Mouse (Mus musculus): ENCODE measurements around the gene Ppp1r37. TPM values are rescaled to one million over a fixed set of nuclear protein-coding genes. Genes with fewer than 3 reads are reported as not detected.

The Ppp1r37 gene
- total and polyA plus RNA-seq, 2 experiments from 2014 or later = 28.1 to 127 TPM

DNA sequence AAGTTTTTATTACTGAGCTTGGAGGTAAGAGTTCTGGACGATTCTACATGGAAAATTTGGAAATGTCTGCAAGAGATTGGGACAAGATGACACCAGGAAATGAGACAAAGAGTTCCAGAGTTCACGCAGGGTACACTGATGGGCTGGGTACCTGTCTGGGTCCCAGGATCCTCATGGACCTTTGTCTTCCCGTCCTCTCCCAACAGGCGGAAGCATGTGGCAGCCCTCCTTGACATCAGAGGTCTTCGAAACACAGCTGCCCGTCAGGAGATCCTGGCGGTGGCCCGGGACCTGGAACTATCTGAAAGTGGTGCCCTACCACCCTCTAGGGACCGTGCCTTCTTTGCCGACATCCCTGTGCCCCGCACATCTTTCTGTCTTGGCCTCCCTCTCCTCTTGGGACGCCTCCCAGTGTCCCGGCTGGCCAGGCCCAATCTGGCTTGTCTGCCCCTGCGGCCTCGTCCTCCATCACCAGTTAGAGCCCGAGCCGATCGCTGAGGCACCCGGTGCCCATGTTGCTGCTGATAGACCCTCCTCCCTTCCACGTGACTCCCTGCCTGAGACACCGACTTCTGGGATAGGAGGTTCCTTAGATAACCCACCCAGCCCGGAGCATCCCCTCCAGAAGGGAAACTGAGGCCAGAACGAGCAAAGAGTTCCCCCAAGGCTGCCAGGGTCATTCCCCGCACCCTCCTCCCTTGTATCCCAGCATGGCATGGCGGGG lies 68.0 kb downstream of the Ppp1r37 start:
- no peak for TF ChIP-seq CTCF (IDR thresholded peaks at IDR 0.05)
- no peak for DNase-seq (ENCODE audit: low spot score)
- H3K27ac ChIP-seq (ENCODE audit: low read depth, low read length) = no peak overlapping the region
- H3K9me3 ChIP-seq (ENCODE audit: low read length) = no peaks in the 10 kb centered on the region
- no peak overlapping the region for H3K4me2 ChIP-seq (ENCODE audit: low read depth, low read length, poor library complexity, severe bottlenecking)
- no peaks in the 10 kb centered on the region for H3K36me3 ChIP-seq (ENCODE audit: insufficient read depth, low read length)
- 85% methylated on average over 25 of the region's 25 CpGs for WGBS
- no peak for ATAC-seq (ENCODE audit: low FRiP score)
- no peak overlapping the region for H3K4me3 ChIP-seq (ENCODE audit: low read depth, low read length)
- no peaks in the 10 kb centered on the region for H3K4me1 ChIP-seq (ENCODE audit: insufficient read depth, low read length)
- peaks cover 20% of the 10 kb centered on the region for H3K27me3 ChIP-seq (ENCODE audit: insufficient read depth, low read length)
- no peak overlapping the region for H3K9ac ChIP-seq (replicated peaks; ENCODE audit: low read length, poor library complexity, severe bottlenecking)

- H3K9ac ChIP-seq (replicated peaks; ENCODE audit: low read length, poor library complexity, severe bottlenecking) = no peak overlapping the region
- DNase-seq (ENCODE audit: low spot score) = no peak
Measured at GRCm38 (mm10) chr7:19491731-19492130, 71.1 kb downstream of the Ppp1r37 start.

DNA sequence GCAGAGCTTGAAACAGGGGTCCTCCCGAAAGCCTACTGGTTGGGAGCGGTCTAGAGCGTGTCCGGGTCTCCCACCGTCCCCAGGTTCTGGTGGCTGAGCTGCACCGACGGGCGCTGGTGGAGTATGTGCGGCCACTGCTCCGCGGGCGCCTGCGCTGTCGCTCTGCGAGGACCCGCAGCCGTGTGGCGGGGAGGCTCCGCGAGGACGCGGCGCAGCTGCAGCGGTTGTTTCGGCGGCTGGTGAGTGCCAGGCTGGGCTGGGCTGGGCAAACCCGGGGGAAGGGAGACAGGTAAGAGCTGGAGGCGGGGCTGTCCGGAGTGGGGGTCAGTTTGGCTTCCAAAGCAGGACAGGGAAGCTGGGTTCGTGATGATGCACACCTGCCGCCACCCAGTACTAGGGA lies 73.4 kb downstream of the Ppp1r37 start:
- DNase-seq (ENCODE audit: low spot score) (peak; percentile 12), ATAC-seq (ENCODE audit: low FRiP score) (peak; percentile 54)
- no peaks in the 10 kb centered on the region for H3K36me3 ChIP-seq (ENCODE audit: insufficient read depth, low read length)
- peaks cover 39% of the 10 kb centered on the region for H3K27me3 ChIP-seq (ENCODE audit: insufficient read depth, low read length)
- 0 out of 2 replicates have a peak overlapping the region, but pooled peaks have one; percentile 9 for H3K9ac ChIP-seq (replicated peaks; ENCODE audit: low read length, poor library complexity, severe bottlenecking)
- no peaks in the 10 kb centered on the region for H3K9me3 ChIP-seq (ENCODE audit: low read length)
- WGBS = 2% methylated on average over 31 of the region's 31 CpGs
- peak overlapping the region; percentile 34 for H3K4me3 ChIP-seq (ENCODE audit: low read depth, low read length)
- H3K4me1 ChIP-seq (ENCODE audit: insufficient read depth, low read length) = no peaks in the 10 kb centered on the region
- H3K4me2 ChIP-seq (ENCODE audit: low read depth, low read length, poor library complexity, severe bottlenecking) = peak overlapping the region; percentile 53
- H3K27ac ChIP-seq (ENCODE audit: low read depth, low read length) = no peak overlapping the region
- no peak for TF ChIP-seq CTCF (IDR thresholded peaks at IDR 0.05)

More at GRCm38 (mm10) chr7:19491731-19492130, 71.1 kb downstream of the Ppp1r37 start:
- no peaks in the 10 kb centered on the region for H3K4me1 ChIP-seq (ENCODE audit: insufficient read depth, low read length)
- TF ChIP-seq CTCF (IDR thresholded peaks at IDR 0.05) = peak; percentile 28
- H3K4me2 ChIP-seq (ENCODE audit: low read depth, low read length, poor library complexity, severe bottlenecking) = peak overlapping the region; percentile 28
- H3K4me3 ChIP-seq (ENCODE audit: low read depth, low read length) = peak overlapping the region; percentile 12; the same call in 1 of the 2 replicates
- H3K9me3 ChIP-seq (ENCODE audit: low read length) = no peaks in the 10 kb centered on the region
- H3K27ac ChIP-seq (ENCODE audit: low read depth, low read length) = no peak overlapping the region
- no peaks in the 10 kb centered on the region for H3K36me3 ChIP-seq (ENCODE audit: insufficient read depth, low read length)
- H3K27me3 ChIP-seq (ENCODE audit: insufficient read depth, low read length) = peaks cover 42% of the 10 kb centered on the region
- WGBS = 1% methylated on average over 24 of the region's 26 CpGs
- no peak for ATAC-seq (ENCODE audit: low FRiP score)

GRCm38 (mm10) chr7:19486549-19486948 lies 76.3 kb downstream of the Ppp1r37 start:
- no peaks in the 10 kb centered on the region for H3K36me3 ChIP-seq (ENCODE audit: insufficient read depth, low read length)
- H3K27me3 ChIP-seq (ENCODE audit: insufficient read depth, low read length) = peaks cover 35% of the 10 kb centered on the region
- H3K9me3 ChIP-seq (ENCODE audit: low read length) = no peaks in the 10 kb centered on the region
- no peaks in the 10 kb centered on the region for H3K4me1 ChIP-seq (ENCODE audit: insufficient read depth, low read length)
- DNase-seq (ENCODE audit: low spot score) (no peak), ATAC-seq (ENCODE audit: low FRiP score) (no peak)
- H3K9ac ChIP-seq (replicated peaks; ENCODE audit: low read length, poor library complexity, severe bottlenecking) = no peak overlapping the region
- WGBS = 92% methylated on average over 7 of the region's 7 CpGs
- no peak for TF ChIP-seq CTCF (IDR thresholded peaks at IDR 0.05)
- H3K27ac ChIP-seq (ENCODE audit: low read depth, low read length) = no peak overlapping the region
- no peak overlapping the region for H3K4me2 ChIP-seq (ENCODE audit: low read depth, low read length, poor library complexity, severe bottlenecking)
- no peak overlapping the region for H3K4me3 ChIP-seq (ENCODE audit: low read depth, low read length)

DNA sequence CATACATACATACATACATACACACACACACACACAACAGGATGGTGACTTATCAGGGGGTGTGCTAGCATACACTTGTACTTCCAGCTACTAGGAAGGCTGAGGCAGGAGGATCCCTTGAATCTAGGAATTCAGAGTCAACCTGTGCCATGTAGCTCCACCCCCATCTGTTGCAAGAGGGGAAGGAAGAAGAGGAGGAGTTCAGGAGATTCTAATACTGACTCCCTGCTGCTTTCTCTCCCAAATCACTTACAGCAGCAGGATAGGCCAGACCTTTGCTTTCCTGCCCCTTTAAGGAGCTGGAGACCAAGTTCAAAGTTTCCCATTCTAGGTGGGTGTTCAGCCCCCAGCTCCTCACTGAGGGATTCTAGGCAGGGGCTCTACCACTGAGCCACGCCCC lies 77.4 kb downstream of the Ppp1r37 start:
- Histone ChIP-seq H3K27me3 (ENCODE audit: insufficient read depth, low read length) (peaks cover 24% of the 10 kb centered on the region), H3K4me1 (ENCODE audit: insufficient read depth, low read length) (no peaks in the 10 kb centered on the region), H3K4me3 (ENCODE audit: low read depth, low read length) (no peak overlapping the region), H3K4me2 (ENCODE audit: low read depth, low read length, poor library complexity, severe bottlenecking) (no peak overlapping the region), H3K9ac (replicated peaks; ENCODE audit: low read length, poor library complexity, severe bottlenecking) (no peak overlapping the region), H3K27ac (ENCODE audit: low read depth, low read length) (no peak overlapping the region), H3K36me3 (ENCODE audit: insufficient read depth, low read length) (no peaks in the 10 kb centered on the region), H3K9me3 (ENCODE audit: low read length) (no peaks in the 10 kb centered on the region)
- no peak for TF ChIP-seq CTCF (IDR thresholded peaks at IDR 0.05)
- no peak for ATAC-seq (ENCODE audit: low FRiP score)
- DNase-seq (ENCODE audit: low spot score) = no peak
- WGBS = 88% methylated on average over 1 of the region's 1 CpGs

DNA sequence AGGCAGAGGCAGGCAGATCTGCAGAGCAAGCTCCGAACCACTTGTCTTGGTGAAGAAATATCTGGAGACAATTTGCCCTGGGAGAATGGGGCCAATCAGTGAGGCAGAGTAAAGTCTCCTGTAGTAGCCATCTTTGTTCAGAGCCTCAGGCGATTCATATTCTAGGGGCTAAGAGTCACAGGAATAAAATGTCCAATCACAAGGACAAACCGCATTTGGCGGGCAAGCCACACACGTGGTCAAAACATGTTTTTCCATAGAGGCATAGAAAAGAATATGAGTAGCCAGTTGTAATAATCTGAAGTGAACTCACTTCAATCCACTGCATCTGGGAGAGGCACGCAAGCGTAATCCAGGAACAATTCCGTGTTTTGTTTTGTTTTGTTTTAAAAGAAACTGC lies 79.6 kb downstream of the Ppp1r37 start:
- no peaks in the 10 kb centered on the region for H3K4me1 ChIP-seq (ENCODE audit: insufficient read depth, low read length)
- H3K36me3 ChIP-seq (ENCODE audit: insufficient read depth, low read length) = no peaks in the 10 kb centered on the region
- no peaks in the 10 kb centered on the region for H3K9me3 ChIP-seq (ENCODE audit: low read length)
- H3K27ac ChIP-seq (ENCODE audit: low read depth, low read length) = no peak overlapping the region
- H3K9ac ChIP-seq (replicated peaks; ENCODE audit: low read length, poor library complexity, severe bottlenecking) = no peak overlapping the region
- DNase-seq (ENCODE audit: low spot score) (no peak), ATAC-seq (ENCODE audit: low FRiP score) (no peak)
- H3K4me2 ChIP-seq (ENCODE audit: low read depth, low read length, poor library complexity, severe bottlenecking) = no peak overlapping the region
- TF ChIP-seq CTCF (IDR thresholded peaks at IDR 0.05) = no peak
- no peak overlapping the region for H3K4me3 ChIP-seq (ENCODE audit: low read depth, low read length)
- WGBS = 85% methylated on average over 8 of the region's 8 CpGs
- H3K27me3 ChIP-seq (ENCODE audit: insufficient read depth, low read length) = peaks cover 7% of the 10 kb centered on the region

Other genes with a start within 250 kb of the Ppp1r37 start
- 50.3 and 71.4 TPM in 2 replicates for gene Ercc1, start 218.3 kb downstream of the Ppp1r37 start, total RNA-seq (2014; rRNA removed)
- gene Ercc1, start 218.3 kb downstream of the Ppp1r37 start, polyA plus RNA-seq (2015; fragmentation: Nextera tagmentation; extraction: Ambion mirVana) = 67.7 and 71.0 TPM in 2 replicates
- gene Cd3eap, start 203.6 kb downstream of the Ppp1r37 start, total RNA-seq (2014; rRNA removed) = 8.7 and 14.0 TPM in 2 replicates
- 21.5 and 21.6 TPM in 2 replicates for gene Cd3eap, start 203.6 kb downstream of the Ppp1r37 start, polyA plus RNA-seq (2015; fragmentation: Nextera tagmentation; extraction: Ambion mirVana)
- 0.52 and 1.0 TPM in 2 replicates for gene Ppp1r13l, start 203.3 kb downstream of the Ppp1r37 start, total RNA-seq (2014; rRNA removed)
- gene Ppp1r13l, start 203.3 kb downstream of the Ppp1r37 start, polyA plus RNA-seq (2015; fragmentation: Nextera tagmentation; extraction: Ambion mirVana) = 1.5 and 2.0 TPM in 2 replicates
- 63.0 and 68.3 TPM in 2 replicates for gene Ercc2, start 181.1 kb downstream of the Ppp1r37 start, total RNA-seq (2014; rRNA removed)
- gene Ercc2, start 181.1 kb downstream of the Ppp1r37 start, polyA plus RNA-seq (2015; fragmentation: Nextera tagmentation; extraction: Ambion mirVana) = 22.9 and 26.6 TPM in 2 replicates
- 1.2 and 1.9 TPM in 2 replicates for gene Klc3, start 159.0 kb downstream of the Ppp1r37 start, total RNA-seq (2014; rRNA removed)
- 1.2 and 1.4 TPM in 2 replicates for gene Klc3, start 159.0 kb downstream of the Ppp1r37 start, polyA plus RNA-seq (2015; fragmentation: Nextera tagmentation; extraction: Ambion mirVana)
- gene Ckm, start 158.3 kb downstream of the Ppp1r37 start, total RNA-seq (2014; rRNA removed) = 0.38 and 8.2 TPM in 2 replicates
- gene Ckm, start 158.3 kb downstream of the Ppp1r37 start, polyA plus RNA-seq (2015; fragmentation: Nextera tagmentation; extraction: Ambion mirVana) = 0.21 and 0.25 TPM in 2 replicates
- gene Mark4, start 104.3 kb downstream of the Ppp1r37 start, total RNA-seq (2014; rRNA removed) = 58.1 and 68.9 TPM in 2 replicates
- gene Mark4, start 104.3 kb downstream of the Ppp1r37 start, polyA plus RNA-seq (2015; fragmentation: Nextera tagmentation; extraction: Ambion mirVana) = 16.2 and 17.0 TPM in 2 replicates
- 0.28 and 0.49 TPM in 2 replicates for gene Exoc3l2, start 99.7 kb downstream of the Ppp1r37 start, total RNA-seq (2014; rRNA removed)
- gene Exoc3l2, start 99.7 kb downstream of the Ppp1r37 start, polyA plus RNA-seq (2015; fragmentation: Nextera tagmentation; extraction: Ambion mirVana) = 1.5 and 1.6 TPM in 2 replicates
- 17.8 and 21.4 TPM in 2 replicates for gene Bloc1s3, start 54.7 kb downstream of the Ppp1r37 start, total RNA-seq (2014; rRNA removed)
- 3.9 and 4.2 TPM in 2 replicates for gene Bloc1s3, start 54.7 kb downstream of the Ppp1r37 start, polyA plus RNA-seq (2015; fragmentation: Nextera tagmentation; extraction: Ambion mirVana)
- gene Trappc6a, start 54.7 kb downstream of the Ppp1r37 start, total RNA-seq (2014; rRNA removed) = 14.9 and 23.9 TPM in 2 replicates
- gene Trappc6a, start 54.7 kb downstream of the Ppp1r37 start, polyA plus RNA-seq (2015; fragmentation: Nextera tagmentation; extraction: Ambion mirVana) = 32.2 and 32.6 TPM in 2 replicates
- 2.3 TPM in 2 replicates for gene Nkpd1, start 45.2 kb downstream of the Ppp1r37 start, total RNA-seq (2014; rRNA removed)
- 1.6 and 1.8 TPM in 2 replicates for gene Nkpd1, start 45.2 kb downstream of the Ppp1r37 start, polyA plus RNA-seq (2015; fragmentation: Nextera tagmentation; extraction: Ambion mirVana)
- gene Zfp296, start 14.2 kb upstream of the Ppp1r37 start, total RNA-seq (2014; rRNA removed) = 0.33 and 1.2 TPM in 2 replicates
- 0.11 TPM in 1 of 2 replicates, not detected in the other for gene Zfp296, start 14.2 kb upstream of the Ppp1r37 start, polyA plus RNA-seq (2015; fragmentation: Nextera tagmentation; extraction: Ambion mirVana)
- 58.1 and 70.9 TPM in 2 replicates for gene Gemin7, start 14.5 kb upstream of the Ppp1r37 start, total RNA-seq (2014; rRNA removed)
- 158 and 181 TPM in 2 replicates for gene Gemin7, start 14.5 kb upstream of the Ppp1r37 start, polyA plus RNA-seq (2015; fragmentation: Nextera tagmentation; extraction: Ambion mirVana)
- 74.4 and 97.4 TPM in 2 replicates for gene Clasrp, start 41.4 kb upstream of the Ppp1r37 start, total RNA-seq (2014; rRNA removed)
- gene Clasrp, start 41.4 kb upstream of the Ppp1r37 start, polyA plus RNA-seq (2015; fragmentation: Nextera tagmentation; extraction: Ambion mirVana) = 70.3 and 74.7 TPM in 2 replicates
- gene Relb, start 66.4 kb upstream of the Ppp1r37 start, total RNA-seq (2014; rRNA removed) = 5.6 and 7.3 TPM in 2 replicates
- gene Relb, start 66.4 kb upstream of the Ppp1r37 start, polyA plus RNA-seq (2015; fragmentation: Nextera tagmentation; extraction: Ambion mirVana) = 5.6 and 6.2 TPM in 2 replicates
- 149 and 152 TPM in 2 replicates for gene Clptm1, start 102.0 kb upstream of the Ppp1r37 start, total RNA-seq (2014; rRNA removed)
- gene Clptm1, start 102.0 kb upstream of the Ppp1r37 start, polyA plus RNA-seq (2015; fragmentation: Nextera tagmentation; extraction: Ambion mirVana) = 140 and 149 TPM in 2 replicates
- 1.7 TPM in 1 of 2 replicates, not detected in the other for gene Apoc2, start 114.9 kb upstream of the Ppp1r37 start, total RNA-seq (2014; rRNA removed)
- gene Apoc2, start 114.9 kb upstream of the Ppp1r37 start, polyA plus RNA-seq (2015; fragmentation: Nextera tagmentation; extraction: Ambion mirVana) = 0.30 and 0.32 TPM in 2 replicates
- not detected in 2 replicates for gene Gm44805, start 118.3 kb upstream of the Ppp1r37 start, total RNA-seq (2014; rRNA removed)
- not detected in 2 replicates for gene Gm44805, start 118.3 kb upstream of the Ppp1r37 start, polyA plus RNA-seq (2015; fragmentation: Nextera tagmentation; extraction: Ambion mirVana)
- gene Apoc4, start 118.4 kb upstream of the Ppp1r37 start, total RNA-seq (2014; rRNA removed) = not detected in 2 replicates
- not detected in 2 replicates for gene Apoc4, start 118.4 kb upstream of the Ppp1r37 start, polyA plus RNA-seq (2015; fragmentation: Nextera tagmentation; extraction: Ambion mirVana)
- 3.6 and 5.1 TPM in 2 replicates for gene Apoc1, start 129.6 kb upstream of the Ppp1r37 start, total RNA-seq (2014; rRNA removed)
- 7.9 and 9.0 TPM in 2 replicates for gene Apoc1, start 129.6 kb upstream of the Ppp1r37 start, polyA plus RNA-seq (2015; fragmentation: Nextera tagmentation; extraction: Ambion mirVana)
- 1,618 and 2,613 TPM in 2 replicates for gene Apoe, start 136.1 kb upstream of the Ppp1r37 start, total RNA-seq (2014; rRNA removed)
- 2,139 and 2,488 TPM in 2 replicates for gene Apoe, start 136.1 kb upstream of the Ppp1r37 start, polyA plus RNA-seq (2015; fragmentation: Nextera tagmentation; extraction: Ambion mirVana)
- 122 and 133 TPM in 2 replicates for gene Tomm40, start 152.4 kb upstream of the Ppp1r37 start, total RNA-seq (2014; rRNA removed)
- 160 and 161 TPM in 2 replicates for gene Tomm40, start 152.4 kb upstream of the Ppp1r37 start, polyA plus RNA-seq (2015; fragmentation: Nextera tagmentation; extraction: Ambion mirVana)
- 62.6 and 75.3 TPM in 2 replicates for gene Nectin2, start 187.4 kb upstream of the Ppp1r37 start, total RNA-seq (2014; rRNA removed)
- gene Nectin2, start 187.4 kb upstream of the Ppp1r37 start, polyA plus RNA-seq (2015; fragmentation: Nextera tagmentation; extraction: Ambion mirVana) = 55.3 and 62.6 TPM in 2 replicates
- gene Bcam, start 207.9 kb upstream of the Ppp1r37 start, total RNA-seq (2014; rRNA removed) = 32.6 and 33.5 TPM in 2 replicates
- gene Bcam, start 207.9 kb upstream of the Ppp1r37 start, polyA plus RNA-seq (2015; fragmentation: Nextera tagmentation; extraction: Ambion mirVana) = 18.7 and 22.0 TPM in 2 replicates
- gene Cblc, start 233.7 kb upstream of the Ppp1r37 start, total RNA-seq (2014; rRNA removed) = 0.71 and 1.8 TPM in 2 replicates
- gene Cblc, start 233.7 kb upstream of the Ppp1r37 start, polyA plus RNA-seq (2015; fragmentation: Nextera tagmentation; extraction: Ambion mirVana) = 0.70 and 1.2 TPM in 2 replicates